Comparison of ENCODE assay signal across 8 mouse cellular contexts in the genomic region with DNA sequence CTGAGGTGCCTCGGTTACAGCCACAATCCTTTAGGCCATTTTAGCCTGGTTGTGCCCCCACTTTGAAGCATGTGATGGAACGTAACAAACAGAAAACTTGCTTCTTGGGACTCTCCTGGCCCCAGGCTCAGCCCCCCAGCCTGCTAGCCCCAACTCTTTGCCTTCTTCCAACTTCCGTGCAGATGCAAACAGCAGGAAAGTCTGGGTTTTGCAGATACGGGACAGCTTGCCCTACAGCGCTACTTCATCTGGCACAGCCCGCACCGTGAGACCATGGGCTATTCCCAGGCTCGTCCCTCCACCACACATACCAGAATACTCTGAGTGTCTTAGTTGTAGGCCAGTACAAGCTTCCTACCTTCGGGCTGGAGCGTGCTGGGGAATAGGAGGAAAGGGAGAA. TPM values are rescaled to one million over a fixed set of nuclear protein-coding genes. Genes with fewer than 3 reads are reported as not detected.
DNase-seq lines count a peak whose midpoint lies in the region; ATAC-seq and TF ChIP-seq lines count a peak whose summit lies in the region.

No protein-coding gene starts in this region.

- no peak overlapping the region for H3K27ac ChIP-seq in lung, embryonic 14.5 days (ENCODE audit: low read depth)
- no peak overlapping the region for H3K27ac ChIP-seq in forebrain, postnatal 0 days (ENCODE audit: low read depth, low read length)
- no peak overlapping the region for H3K27ac ChIP-seq in limb, embryonic 14.5 days (replicated peaks; ENCODE audit: low read depth, low read length)
- H3K27ac ChIP-seq in neural tube, embryonic 13.5 days (replicated peaks) = no peak overlapping the region

- no peaks in the 10 kb centered on the region for H3K9me3 ChIP-seq in lung, embryonic 14.5 days (ENCODE audit: low read depth, low read length)
- no peaks in the 10 kb centered on the region for H3K9me3 ChIP-seq in forebrain, postnatal 0 days (ENCODE audit: low read length)
- H3K9me3 ChIP-seq in limb, embryonic 14.5 days (ENCODE audit: control insufficient read depth, low read length) = no peaks in the 10 kb centered on the region
- H3K9me3 ChIP-seq in neural tube, embryonic 13.5 days = no peaks in the 10 kb centered on the region

- TF ChIP-seq CTCF in lung, embryonic 14.5 days (IDR thresholded peaks at IDR 0.05; ENCODE audit: low read depth) = no peak
- no peak for TF ChIP-seq CTCF in lung, adult 2 months (IDR thresholded peaks at IDR 0.05; ENCODE audit: insufficient read depth, low read length)
- TF ChIP-seq CTCF in forebrain, postnatal 0 days (IDR thresholded peaks at IDR 0.05; ENCODE audit: low read depth) = no peak

- peak overlapping the region; percentile 62 for H3K4me2 ChIP-seq in lung, embryonic 14.5 days
- no peak overlapping the region for H3K4me2 ChIP-seq in forebrain, postnatal 0 days (ENCODE audit: low read depth)
- peak overlapping the region; percentile 63 for H3K4me2 ChIP-seq in limb, embryonic 14.5 days (replicated peaks; ENCODE audit: low read depth, low read length, severe bottlenecking)
- H3K4me2 ChIP-seq in neural tube, embryonic 13.5 days = peak overlapping the region; percentile 52

- DNase-seq in lung, embryonic 14.5 days = no peak
- no peak for DNase-seq in lung, adult 2 months
- no peak for DNase-seq in forebrain, postnatal 0 days
- no peak for DNase-seq in limb, embryonic 14.5 days (ENCODE audit: low spot score)
- DNase-seq in left cerebral cortex, adult 18-20 months (ENCODE audit: low spot score in 2 of 2) = no peak
- no peak for DNase-seq in cerebellum, adult 9-10 months

- TF ChIP-seq POLR2A in lung, adult 2 months (IDR thresholded peaks at IDR 0.05; ENCODE audit: borderline replicate concordance, extremely low read depth, low read depth, low read length) = no peak
- no peak for TF ChIP-seq POLR2A in limb, embryonic 14.5 days (IDR thresholded peaks at IDR 0.05; ENCODE audit: borderline replicate concordance, extremely low read depth, insufficient read depth, insufficient read length)

- H3K36me3 ChIP-seq in lung, embryonic 14.5 days (ENCODE audit: insufficient read depth) = no peaks in the 10 kb centered on the region
- H3K36me3 ChIP-seq in forebrain, postnatal 0 days (ENCODE audit: insufficient read depth) = no peaks in the 10 kb centered on the region
- no peaks in the 10 kb centered on the region for H3K36me3 ChIP-seq in limb, embryonic 14.5 days (ENCODE audit: control insufficient read depth, insufficient read depth, low read length)
- no peaks in the 10 kb centered on the region for H3K36me3 ChIP-seq in neural tube, embryonic 13.5 days

- peak; percentile 56; the same call in 1 of the 2 replicates for ATAC-seq in lung, embryonic 14.5 days (ENCODE audit: insufficient read depth)
- no peak for ATAC-seq in forebrain, postnatal 0 days
- ATAC-seq in limb, embryonic 14.5 days (ENCODE audit: low FRiP score, low read depth) = 0 out of 2 replicates have a peak, but pooled peaks have one; percentile 5
- ATAC-seq in neural tube, embryonic 13.5 days (ENCODE audit: low read depth) = no peak
- no peak for ATAC-seq in frontal cortex, adult (ENCODE audit: low TSS enrichment)

- H3K4me3 ChIP-seq in lung, embryonic 14.5 days (ENCODE audit: low read depth, low read length) = peak overlapping the region; percentile 29
- no peak overlapping the region for H3K4me3 ChIP-seq in lung, adult 2 months (replicated peaks; ENCODE audit: extremely low read depth, low read depth, low read length)
- H3K4me3 ChIP-seq in forebrain, postnatal 0 days (ENCODE audit: low read depth, low read length) = no peak overlapping the region
- peak overlapping the region; percentile 35 for H3K4me3 ChIP-seq in limb, embryonic 14.5 days (replicated peaks; ENCODE audit: low read length)
- peak overlapping the region; percentile 29 for H3K4me3 ChIP-seq in neural tube, embryonic 13.5 days

- H3K4me1 ChIP-seq in lung, embryonic 14.5 days (ENCODE audit: insufficient read depth) = no peaks in the 10 kb centered on the region
- peaks cover 8% of the 10 kb centered on the region for H3K4me1 ChIP-seq in lung, adult 2 months (ENCODE audit: control insufficient read depth, insufficient read depth, low read length)
- H3K4me1 ChIP-seq in forebrain, postnatal 0 days (ENCODE audit: insufficient read depth) = 0 out of 2 replicates have a peak, but pooled peaks cover 2% of the 10 kb centered on the region
- peaks cover 5% of the 10 kb centered on the region; the same call in 1 of the 2 replicates for H3K4me1 ChIP-seq in limb, embryonic 14.5 days (ENCODE audit: control insufficient read depth, insufficient read depth, low read length)
- peaks cover 21% of the 10 kb centered on the region for H3K4me1 ChIP-seq in neural tube, embryonic 13.5 days (replicated peaks)

- no peaks in the 10 kb centered on the region for H3K27me3 ChIP-seq in lung, embryonic 14.5 days (ENCODE audit: insufficient read depth, low read length)
- H3K27me3 ChIP-seq in forebrain, postnatal 0 days (ENCODE audit: insufficient read depth, low read length) = no peaks in the 10 kb centered on the region
- H3K27me3 ChIP-seq in limb, embryonic 14.5 days (ENCODE audit: control insufficient read depth, insufficient read depth, low read length) = no peaks in the 10 kb centered on the region
- H3K27me3 ChIP-seq in neural tube, embryonic 13.5 days = peaks cover 20% of the 10 kb centered on the region

- peak overlapping the region; percentile 52; the same call in 1 of the 2 replicates for H3K9ac ChIP-seq in lung, embryonic 14.5 days
- 0 out of 2 replicates have a peak overlapping the region, but pooled peaks have one; percentile 39 for H3K9ac ChIP-seq in forebrain, postnatal 0 days
- H3K9ac ChIP-seq in limb, embryonic 14.5 days (ENCODE audit: low read depth, low read length, severe bottlenecking) = peak overlapping the region; percentile 52
- peak overlapping the region; percentile 47 for H3K9ac ChIP-seq in neural tube, embryonic 13.5 days

- 13% methylated on average over 10 of the region's 10 CpGs for WGBS in lung, embryonic 14.5 days
- WGBS in lung, adult 2 months = 36% methylated on average over 10 of the region's 10 CpGs
- 17% methylated on average over 10 of the region's 10 CpGs for WGBS in forebrain, postnatal 0 days
- WGBS in limb, embryonic 14.5 days = 21% methylated on average over 10 of the region's 10 CpGs
- WGBS in neural tube, embryonic 13.5 days = 11% methylated on average over 10 of the region's 10 CpGs

RNA-seq across cellular contexts. Expression of a gene that starts 6.6 kb away (rescaled TPM):
- polyA plus RNA-seq in lung, embryonic 14.5 days (2014; fragmentation: Nextera tagmentation; extraction: Ambion mirVana) = 194 and 206 TPM in 2 replicates
- 71.3 and 141 TPM in 2 replicates for polyA plus RNA-seq in lung, adult 2 months (2012; rRNA removed)
- total RNA-seq in forebrain, postnatal 0 days (2014; rRNA removed) = 948 and 1,017 TPM in 2 replicates
- polyA plus RNA-seq in forebrain, postnatal 0 days (2015; fragmentation: Nextera tagmentation; extraction: Ambion mirVana) = 311 and 313 TPM in 2 replicates
- polyA plus RNA-seq in limb, embryonic 14.5 days (2012; rRNA removed) = 640 and 683 TPM in 2 replicates
- 260 and 283 TPM in 2 replicates for polyA plus RNA-seq in limb, embryonic 14.5 days (2014; fragmentation: Nextera tagmentation; extraction: Ambion mirVana)
- polyA plus RNA-seq in neural tube, embryonic 13.5 days (2015; fragmentation: Nextera tagmentation; extraction: Ambion mirVana) = 333 and 342 TPM in 2 replicates
- total RNA-seq in left cerebral cortex, adult 18-20 months (2021) = 100 to 1,000 TPM; 894 to 957 TPM

RNA-seq across cellular contexts. Expression of a gene that starts 26.9 kb away (rescaled TPM):
- polyA plus RNA-seq in lung, embryonic 14.5 days (2014; fragmentation: Nextera tagmentation; extraction: Ambion mirVana) = 144 and 148 TPM in 2 replicates
- polyA plus RNA-seq in lung, adult 2 months (2012; rRNA removed) = 0.15 and 0.57 TPM in 2 replicates
- total RNA-seq in forebrain, postnatal 0 days (2014; rRNA removed) = 19.3 and 20.4 TPM in 2 replicates
- polyA plus RNA-seq in forebrain, postnatal 0 days (2015; fragmentation: Nextera tagmentation; extraction: Ambion mirVana) = 32.0 and 42.1 TPM in 2 replicates
- 9.0 and 12.1 TPM in 2 replicates for polyA plus RNA-seq in limb, embryonic 14.5 days (2012; rRNA removed)
- 90.1 and 91.4 TPM in 2 replicates for polyA plus RNA-seq in limb, embryonic 14.5 days (2014; fragmentation: Nextera tagmentation; extraction: Ambion mirVana)
- polyA plus RNA-seq in neural tube, embryonic 13.5 days (2015; fragmentation: Nextera tagmentation; extraction: Ambion mirVana) = 47.1 and 49.7 TPM in 2 replicates
- total RNA-seq in left cerebral cortex, adult 18-20 months (2021) = 1 to 10 TPM; 5.0 to 6.5 TPM

RNA-seq across cellular contexts. Expression of a gene that starts 42.9 kb away (rescaled TPM):
- 0.22 and 0.32 TPM in 2 replicates for polyA plus RNA-seq in lung, embryonic 14.5 days (2014; fragmentation: Nextera tagmentation; extraction: Ambion mirVana)
- polyA plus RNA-seq in lung, adult 2 months (2012; rRNA removed) = 0.12 and 0.14 TPM in 2 replicates
- total RNA-seq in forebrain, postnatal 0 days (2014; rRNA removed) = not detected in 2 replicates
- not detected in 2 replicates for polyA plus RNA-seq in forebrain, postnatal 0 days (2015; fragmentation: Nextera tagmentation; extraction: Ambion mirVana)
- polyA plus RNA-seq in limb, embryonic 14.5 days (2012; rRNA removed) = 0.23 and 0.60 TPM in 2 replicates
- polyA plus RNA-seq in limb, embryonic 14.5 days (2014; fragmentation: Nextera tagmentation; extraction: Ambion mirVana) = 0.14 TPM in 1 of 2 replicates, not detected in the other
- polyA plus RNA-seq in neural tube, embryonic 13.5 days (2015; fragmentation: Nextera tagmentation; extraction: Ambion mirVana) = 0.29 TPM in 1 of 2 replicates, not detected in the other
- not detected for total RNA-seq in left cerebral cortex, adult 18-20 months (2021)

RNA-seq across cellular contexts. Expression of a gene that starts 45.7 kb away (rescaled TPM):
- not detected in 2 replicates for polyA plus RNA-seq in lung, embryonic 14.5 days (2014; fragmentation: Nextera tagmentation; extraction: Ambion mirVana)
- 19.3 and 57.0 TPM in 2 replicates for polyA plus RNA-seq in lung, adult 2 months (2012; rRNA removed)
- total RNA-seq in forebrain, postnatal 0 days (2014; rRNA removed) = 0.46 and 0.52 TPM in 2 replicates
- not detected in 2 replicates for polyA plus RNA-seq in forebrain, postnatal 0 days (2015; fragmentation: Nextera tagmentation; extraction: Ambion mirVana)
- polyA plus RNA-seq in limb, embryonic 14.5 days (2012; rRNA removed) = 0.29 and 0.38 TPM in 2 replicates
- 0.26 TPM in 1 of 2 replicates, not detected in the other for polyA plus RNA-seq in limb, embryonic 14.5 days (2014; fragmentation: Nextera tagmentation; extraction: Ambion mirVana)
- polyA plus RNA-seq in neural tube, embryonic 13.5 days (2015; fragmentation: Nextera tagmentation; extraction: Ambion mirVana) = not detected in 2 replicates
- not detected for total RNA-seq in left cerebral cortex, adult 18-20 months (2021)

Comparison
In these comparisons a context has a peak if more than half of its experiments do, and no peak if none do; other contexts are left out.
1. H3K4me3 ChIP-seq: peak in lung, embryonic 14.5 days (single experiment), limb, embryonic 14.5 days (single experiment) and neural tube, embryonic 13.5 days (single experiment); none in lung, adult 2 months (single experiment) and forebrain, postnatal 0 days (single experiment).
2. ATAC-seq: peak in lung, embryonic 14.5 days (single experiment) and limb, embryonic 14.5 days (single experiment); none in forebrain, postnatal 0 days (single experiment), neural tube, embryonic 13.5 days (single experiment) and frontal cortex, adult (single experiment).
3. Peak in every context shown above with its lines, with median percentiles within 50 percentile points of each other: H3K9ac ChIP-seq.